12 mouse cellular contexts compared by ENCODE assay signal in the genomic region with DNA sequence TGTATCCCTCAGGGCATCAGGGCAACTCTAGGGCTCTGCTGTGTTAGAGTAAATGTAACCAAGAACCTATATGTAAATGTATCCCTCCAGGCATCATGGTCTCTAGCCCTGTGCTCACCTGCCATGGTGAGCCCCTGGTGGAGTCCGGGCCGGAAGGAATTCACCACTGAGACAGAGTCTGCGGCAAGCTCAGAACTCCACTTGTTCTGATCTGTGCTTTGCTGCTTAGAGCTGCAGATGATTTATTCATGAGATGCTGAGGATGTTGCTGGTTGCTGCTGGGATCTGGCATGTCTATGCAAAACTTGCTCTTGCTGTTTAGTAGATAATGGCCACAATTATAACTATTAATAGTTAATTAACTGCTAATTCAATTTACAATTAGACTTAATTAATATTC.
"Had no signal": no experiment of that assay in that cellular context is flagged by ENCODE, and none has a peak within 500 bp of the region (broad histone marks: within the 10 kb centered on the region; RNA-seq: fewer than 3 reads in every experiment).

No protein-coding gene starts in this region.

- ATAC-seq: liver, embryonic 12.5 days had no signal

- DNase-seq: kidney, adult 2 months; kidney, postnatal 14 days; lung, embryonic 14.5 days; lung, postnatal 10 days had no signal

- H3K4me3 ChIP-seq: kidney, embryonic 15.5 days; left cerebral cortex, adult 2 months; limb, embryonic 15.5 days; liver, embryonic 12.5 days; neural tube, embryonic 12.5 days had no signal

- H3K9ac ChIP-seq: kidney, embryonic 15.5 days; limb, embryonic 15.5 days; liver, embryonic 12.5 days; lung, embryonic 14.5 days; neural tube, embryonic 12.5 days had no signal

- H3K9me3 ChIP-seq: kidney, embryonic 15.5 days; limb, embryonic 15.5 days; liver, embryonic 12.5 days; neural tube, embryonic 12.5 days had no signal

- H3K4me1 ChIP-seq: kidney, embryonic 15.5 days; limb, embryonic 15.5 days; liver, embryonic 12.5 days; megakaryocyte, embryonic 14.5 days; neural tube, embryonic 12.5 days had no signal

- H3K27ac ChIP-seq: kidney, embryonic 15.5 days; left cerebral cortex, adult 2 months; limb, embryonic 15.5 days; liver, embryonic 12.5 days; macrophage; neural tube, embryonic 12.5 days; stomach, postnatal 0 days had no signal

- H3K36me3 ChIP-seq: kidney, embryonic 15.5 days; limb, embryonic 15.5 days; liver, embryonic 12.5 days; neural tube, embryonic 12.5 days had no signal

- H3K4me2 ChIP-seq: kidney, embryonic 15.5 days; limb, embryonic 15.5 days; liver, embryonic 12.5 days; lung, embryonic 14.5 days; neural tube, embryonic 12.5 days had no signal

- H3K27me3 ChIP-seq: kidney, embryonic 15.5 days; limb, embryonic 15.5 days; liver, embryonic 12.5 days; megakaryocyte, embryonic 14.5 days; neural tube, embryonic 12.5 days had no signal
